Mouse (Mus musculus) kidney, embryonic 15.5 days (tissue): ENCODE results near the gene Asb11. TPM values are rescaled to one million over a fixed set of nuclear protein-coding genes. Genes with fewer than 3 reads are reported as not detected.

Experiments
- ATAC-seq: fragments of 200-750 bp; cut with Nextera tagmentation; replicated peaks from 2 replicates; pipeline ENCODE4 v1.8.0; 2017; ENCODE audit warnings: moderate TSS enrichment; ENCODE audit not compliant: low FRiP score
- H3K27ac ChIP-seq: fragments of 300-500 bp; sonication (generic); 2 replicates; pipeline ENCODE4 v1.5.1; 2015; ENCODE audit warnings: mild to moderate bottlenecking, inconsistent platforms
- H3K27me3 ChIP-seq: fragments of 300-500 bp; sonication (generic); 2 replicates; pipeline ENCODE4 v1.6.1; 2015; ENCODE audit warnings: inconsistent platforms
- H3K36me3 ChIP-seq: fragments of 300-500 bp; sonication (generic); 2 replicates; pipeline ENCODE4 v1.6.1; 2015; ENCODE audit warnings: inconsistent platforms
- H3K4me1 ChIP-seq: fragments of 300-500 bp; sonication (generic); 2 replicates; pipeline ENCODE4 v1.6.1; 2015; ENCODE audit warnings: inconsistent platforms
- H3K4me2 ChIP-seq: fragments of 300-500 bp; sonication (generic); 2 replicates; pipeline ENCODE4 v1.6.1; 2015; ENCODE audit warnings: moderate library complexity, mild to moderate bottlenecking, inconsistent platforms
- H3K4me3 ChIP-seq: fragments of 300-500 bp; sonication (generic); replicated peaks from 2 replicates; pipeline ENCODE4 v1.5.1; 2015; ENCODE audit warnings: mild to moderate bottlenecking, inconsistent platforms
- H3K9ac ChIP-seq: fragments of 300-500 bp; sonication (generic); 2 replicates; pipeline ENCODE4 v1.6.1; 2015; ENCODE audit warnings: mild to moderate bottlenecking, inconsistent platforms
- H3K9me3 ChIP-seq: fragments of 300-500 bp; sonication (generic); replicated peaks from 2 replicates; pipeline ENCODE4 v1.6.1; 2016; ENCODE audit warnings: inconsistent platforms
- WGBS: fragments of 180-500 bp; shearing (Covaris S2); methylation state at CpG from one replicate; pipeline ENCODE4 v1.1.7; 2015; ENCODE audit warnings: mixed read lengths; 5-methylcytosine and 5-hydroxymethylcytosine counted together
- polyA plus RNA-seq: library from polyadenylated mRNA; unstranded; fragments of >200 nt; fragmentation: Nextera tagmentation; extraction: Ambion mirVana; gene quantifications from 2 replicates; pipeline ENCODE4 v1.2.1, GENCODE M21; 2015

The Asb11 gene
- polyA plus RNA-seq, 1 experiment from 2014 or later = not detected

DNA sequence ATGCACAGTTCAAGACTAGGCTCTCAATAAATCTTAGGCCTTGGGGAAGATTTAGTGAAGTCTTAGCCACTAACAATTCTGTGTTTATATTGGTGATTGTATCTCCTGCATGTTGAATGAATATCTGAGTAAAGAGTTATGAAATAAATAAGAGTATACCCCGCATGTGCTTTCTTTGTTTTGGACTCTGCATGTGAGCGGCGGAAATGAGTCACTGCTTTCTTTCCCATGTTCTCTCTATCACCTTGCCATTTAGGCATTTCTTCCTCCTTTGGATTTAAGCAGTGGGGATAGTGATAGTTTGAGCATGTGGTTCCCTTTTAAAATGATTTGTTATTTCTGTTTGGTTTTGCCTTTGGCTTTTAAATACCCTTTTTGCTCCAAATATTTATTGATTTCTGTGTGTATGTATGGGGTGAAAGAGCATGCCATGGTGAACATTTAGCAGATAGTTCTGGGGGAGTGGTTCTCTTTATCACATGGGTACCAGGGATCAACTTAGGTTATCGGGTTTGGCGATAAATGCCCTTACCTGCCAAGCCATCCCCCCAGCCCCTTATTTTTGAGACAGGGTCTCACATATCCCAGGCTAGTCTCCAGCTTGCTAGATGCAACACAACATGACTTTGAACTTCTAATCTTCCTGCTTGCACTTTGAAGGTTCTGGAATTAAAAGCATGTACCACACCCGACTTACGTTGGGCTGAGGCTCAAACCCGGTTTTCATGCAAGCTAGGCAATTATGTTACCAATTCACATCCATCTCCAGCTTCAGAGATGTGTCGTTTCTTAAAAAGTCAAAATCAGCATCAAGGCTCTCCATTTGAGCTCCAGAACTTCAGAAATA lies 10.3 kb downstream of the Asb11 start:
- no peak overlapping the region for H3K9ac ChIP-seq
- H3K4me1 ChIP-seq = no peaks in the 10 kb centered on the region
- H3K27ac ChIP-seq = no peak overlapping the region
- WGBS = 91% methylated on average over 9 of the region's 9 CpGs
- no peak overlapping the region for H3K4me2 ChIP-seq
- H3K27me3 ChIP-seq = 0 out of 2 replicates have a peak, but pooled peaks cover 6% of the 10 kb centered on the region
- H3K9me3 ChIP-seq = no peaks in the 10 kb centered on the region
- H3K4me3 ChIP-seq = no peak overlapping the region
- ATAC-seq = no peak
- no peaks in the 10 kb centered on the region for H3K36me3 ChIP-seq

DNA sequence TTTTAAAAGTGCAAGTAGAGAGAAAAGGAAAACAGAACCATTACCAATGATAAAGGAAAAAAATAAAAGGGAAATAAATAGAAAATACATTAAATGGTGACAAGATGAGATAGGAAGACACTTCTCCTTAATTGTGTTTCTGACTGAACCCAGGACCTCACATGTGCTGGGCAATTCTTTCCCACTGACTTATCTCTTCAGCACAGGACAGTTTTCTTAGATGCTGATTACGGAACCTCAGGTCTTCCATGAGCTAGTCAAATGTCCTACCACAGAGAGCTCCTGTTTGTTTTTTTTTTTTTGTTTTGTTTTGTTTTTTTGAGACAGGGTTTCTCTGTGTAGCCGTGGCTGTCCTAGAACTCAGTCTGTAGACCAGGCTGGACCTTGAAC lies 10.9 kb downstream of the Asb11 start:
- no peak for ATAC-seq
- Histone ChIP-seq H3K27me3 (peaks cover 9% of the 10 kb centered on the region; the same call in 1 of the 2 replicates), H3K36me3 (no peaks in the 10 kb centered on the region), H3K4me2 (no peak overlapping the region), H3K4me1 (no peaks in the 10 kb centered on the region), H3K9me3 (no peaks in the 10 kb centered on the region), H3K9ac (no peak overlapping the region), H3K27ac (no peak overlapping the region), H3K4me3 (no peak overlapping the region)
- WGBS = 71% methylated on average over 2 of the region's 2 CpGs

DNA sequence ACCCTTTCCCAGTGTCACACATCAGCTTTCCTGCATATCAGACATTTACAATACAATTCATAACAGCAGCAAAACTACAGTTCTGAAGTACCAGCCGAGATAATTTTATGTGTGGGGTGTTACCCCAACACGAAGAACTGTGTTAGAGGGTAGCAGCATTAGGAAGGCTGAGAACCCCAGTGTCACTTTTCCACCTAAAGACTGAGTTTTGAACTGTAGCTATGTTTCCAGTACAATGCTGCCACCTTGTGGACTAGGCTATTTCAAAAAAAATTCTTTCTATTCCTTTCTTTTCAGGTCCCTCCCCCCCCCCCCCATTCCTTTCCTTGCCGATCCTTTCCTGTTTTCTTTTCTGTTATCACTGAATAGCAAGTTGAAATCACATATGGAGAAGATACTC lies 12.4 kb downstream of the Asb11 start:
- 43% methylated on average over 3 of the region's 3 CpGs for WGBS
- no peak for ATAC-seq
- Histone ChIP-seq H3K27me3 (peaks cover 8% of the 10 kb centered on the region; the same call in 1 of the 2 replicates), H3K4me2 (no peak overlapping the region), H3K4me3 (no peak overlapping the region), H3K9me3 (no peaks in the 10 kb centered on the region), H3K27ac (no peak overlapping the region), H3K36me3 (no peaks in the 10 kb centered on the region), H3K4me1 (no peaks in the 10 kb centered on the region), H3K9ac (no peak overlapping the region)

DNA sequence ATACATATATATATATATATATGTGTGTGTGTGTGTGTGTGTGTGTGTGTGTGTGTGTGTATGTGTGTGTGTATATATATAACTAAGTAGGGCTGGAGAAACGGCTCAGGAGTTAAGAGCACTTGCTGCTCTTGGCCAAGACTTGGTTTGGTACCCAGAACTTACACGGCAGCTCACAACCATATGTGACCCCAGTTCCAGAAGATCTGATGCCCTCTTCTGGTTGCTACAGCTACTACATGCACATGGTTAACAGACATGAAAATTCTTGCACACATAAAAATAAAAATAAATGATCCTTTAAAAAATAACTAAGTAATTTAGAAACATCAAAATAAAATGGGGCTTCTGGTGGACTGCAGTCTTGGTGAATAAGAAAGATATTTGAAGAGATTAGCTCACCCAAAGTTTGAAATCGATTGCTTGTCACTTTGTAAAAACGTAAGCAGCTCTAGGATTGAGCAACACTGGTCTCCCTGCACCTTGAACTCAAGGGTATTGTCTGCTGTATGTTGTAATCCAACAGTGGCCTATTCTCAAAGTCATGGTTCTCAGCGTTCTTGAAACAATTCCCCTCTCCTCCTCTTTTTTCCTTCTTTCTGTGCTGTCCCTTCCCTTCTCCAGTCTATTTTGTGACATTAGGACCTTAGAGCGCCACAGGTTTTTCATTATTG lies 22.5 kb downstream of the Asb11 start:
- no peak overlapping the region for H3K9ac ChIP-seq
- H3K9me3 ChIP-seq = no peaks in the 10 kb centered on the region
- H3K27me3 ChIP-seq = peaks cover 10% of the 10 kb centered on the region; the same call in 1 of the 2 replicates
- H3K4me2 ChIP-seq = no peak overlapping the region
- 68% methylated on average over 6 of the region's 6 CpGs for WGBS
- H3K4me3 ChIP-seq = no peak overlapping the region
- H3K27ac ChIP-seq = no peak overlapping the region
- H3K4me1 ChIP-seq = no peaks in the 10 kb centered on the region
- no peak for ATAC-seq
- no peaks in the 10 kb centered on the region for H3K36me3 ChIP-seq

DNA sequence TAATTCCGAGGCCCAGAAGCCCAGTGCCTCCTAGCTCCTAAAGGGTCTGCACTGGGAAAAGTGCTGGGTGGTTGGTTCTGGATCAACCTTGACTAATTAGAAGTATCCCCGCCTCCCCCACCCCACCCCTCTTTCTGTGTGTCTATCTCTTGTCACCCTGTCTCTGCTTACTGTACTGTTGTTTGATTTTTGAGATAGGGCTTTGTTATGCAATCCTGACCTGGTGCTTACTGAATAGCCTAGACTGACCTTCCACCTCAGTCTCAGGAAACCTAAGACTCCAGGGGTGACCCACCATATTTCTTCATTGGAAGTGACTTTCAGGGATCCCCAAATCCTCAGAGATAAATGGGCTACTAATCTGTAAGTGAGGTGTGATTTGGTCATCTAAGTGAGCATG lies 65.5 kb downstream of the Asb11 start:
- no peaks in the 10 kb centered on the region for H3K9me3 ChIP-seq
- peaks cover 28% of the 10 kb centered on the region for H3K27me3 ChIP-seq
- H3K4me2 ChIP-seq = no peak overlapping the region
- H3K4me1 ChIP-seq = no peaks in the 10 kb centered on the region
- no peaks in the 10 kb centered on the region for H3K36me3 ChIP-seq
- ATAC-seq = no peak
- no peak overlapping the region for H3K9ac ChIP-seq
- H3K4me3 ChIP-seq = no peak overlapping the region
- no peak overlapping the region for H3K27ac ChIP-seq
- WGBS = 69% methylated on average over 2 of the region's 2 CpGs

DNA sequence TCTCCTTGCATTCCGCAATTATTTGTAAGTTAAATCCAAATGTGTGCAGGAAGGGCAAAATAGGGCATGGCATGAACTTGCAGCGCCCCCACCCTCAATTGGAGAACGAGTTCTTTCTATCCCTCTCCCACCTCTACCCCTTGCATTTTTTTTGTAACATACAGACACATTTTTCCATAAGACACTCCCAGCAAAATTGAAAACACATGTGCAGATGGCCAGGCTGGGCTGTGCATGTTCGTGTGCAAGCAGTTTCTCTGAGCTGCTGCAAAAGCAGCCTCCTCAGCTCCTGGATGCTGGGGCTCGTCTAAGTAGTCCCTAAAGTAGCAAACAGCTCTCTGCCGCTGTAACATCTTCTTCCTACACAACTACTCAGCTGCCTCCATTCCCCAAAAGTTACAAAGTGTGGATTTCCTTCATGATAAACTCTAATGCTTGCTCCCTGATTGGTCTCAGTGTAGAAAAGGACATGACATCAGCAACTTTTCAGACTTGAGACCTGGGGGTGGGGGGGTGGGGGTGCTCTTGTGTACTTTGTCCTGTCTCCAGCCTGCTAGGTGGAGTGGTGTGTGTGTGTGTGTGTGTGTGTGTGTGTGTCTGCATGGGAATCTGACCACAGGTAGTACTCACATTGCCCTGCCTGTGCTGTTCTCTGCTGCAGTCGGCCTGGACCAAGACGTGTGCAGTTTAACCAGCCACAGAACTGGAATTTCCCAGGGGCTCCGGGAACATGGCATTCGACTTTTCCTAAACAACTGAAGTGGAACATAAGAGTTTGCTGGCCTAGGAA lies 69.1 kb downstream of the Asb11 start, which contains the start of gene Asb9:
Asb9 (plus strand) TSS at position 619 of the 790 bp plus-strand sequence.
- H3K9me3 ChIP-seq = no peaks in the 10 kb centered on the region
- peak; percentile 85 for ATAC-seq
- H3K4me2 ChIP-seq = no peak within 1 kb of the TSS
- H3K27ac ChIP-seq = 0 out of 2 replicates have a peak within 1 kb of the TSS, but pooled peaks have one; percentile 37
- 73% methylated on average over 10 of the region's 10 CpGs for WGBS
- H3K4me1 ChIP-seq = no peaks in the 10 kb centered on the region
- no peak within 1 kb of the TSS for H3K4me3 ChIP-seq
- H3K36me3 ChIP-seq = no peaks in the 10 kb centered on the region
- peaks cover 35% of the 10 kb centered on the region for H3K27me3 ChIP-seq
- H3K9ac ChIP-seq = no peak within 1 kb of the TSS

GRCm38 (mm10) chrX:164507068-164507467 lies 70.3 kb downstream of the Asb11 start:
- Histone ChIP-seq H3K27ac (no peak overlapping the region), H3K4me3 (no peak overlapping the region), H3K27me3 (peaks cover 44% of the 10 kb centered on the region), H3K9ac (no peak overlapping the region), H3K4me2 (no peak overlapping the region), H3K9me3 (no peaks in the 10 kb centered on the region), H3K36me3 (no peaks in the 10 kb centered on the region), H3K4me1 (no peaks in the 10 kb centered on the region)
- WGBS = 78% methylated on average over 4 of the region's 4 CpGs
- ATAC-seq = 0 out of 2 replicates have a peak, but pooled peaks have one; percentile 52

- no peaks in the 10 kb centered on the region for H3K4me1 ChIP-seq
- no peak overlapping the region for H3K27ac ChIP-seq
- no peak overlapping the region for H3K4me2 ChIP-seq
- no peak for ATAC-seq
- 44% methylated on average over 3 of the region's 3 CpGs for WGBS
- peaks cover 52% of the 10 kb centered on the region for H3K27me3 ChIP-seq
- H3K4me3 ChIP-seq = no peak overlapping the region
- H3K9me3 ChIP-seq = no peaks in the 10 kb centered on the region
- no peaks in the 10 kb centered on the region for H3K36me3 ChIP-seq
- H3K9ac ChIP-seq = no peak overlapping the region
Observed at GRCm38 (mm10) chrX:164508728-164509127, 71.9 kb downstream of the Asb11 start.

Other genes starting within 250 kb of the Asb11 start
- 0.57 and 1.2 TPM in 2 replicates for gene Bmx, start 178.8 kb upstream of the Asb11 start, polyA plus RNA-seq
- 10.3 and 10.9 TPM in 2 replicates for gene Pir, start 167.6 kb upstream of the Asb11 start, polyA plus RNA-seq
- gene Vegfd, start 63.6 kb upstream of the Asb11 start, polyA plus RNA-seq = 17.7 and 20.3 TPM in 2 replicates
- gene Piga, start 17.2 kb upstream of the Asb11 start, polyA plus RNA-seq = 13.8 and 14.0 TPM in 2 replicates
- gene Asb9, start 69.3 kb downstream of the Asb11 start, polyA plus RNA-seq = 14.7 and 15.2 TPM in 2 replicates